Mouse (Mus musculus): ENCODE data around the gene Pkn3. TPM values are rescaled to one million over a fixed set of nuclear protein-coding genes. Genes with fewer than 3 reads are reported as not detected.
A peak's percentile ranks its signal among the peaks of the same experiment; 100 is the strongest.

Pkn3 gene
- polyA plus RNA-seq, 1 experiment from 2014 or later, result 12.1 TPM

DNA sequence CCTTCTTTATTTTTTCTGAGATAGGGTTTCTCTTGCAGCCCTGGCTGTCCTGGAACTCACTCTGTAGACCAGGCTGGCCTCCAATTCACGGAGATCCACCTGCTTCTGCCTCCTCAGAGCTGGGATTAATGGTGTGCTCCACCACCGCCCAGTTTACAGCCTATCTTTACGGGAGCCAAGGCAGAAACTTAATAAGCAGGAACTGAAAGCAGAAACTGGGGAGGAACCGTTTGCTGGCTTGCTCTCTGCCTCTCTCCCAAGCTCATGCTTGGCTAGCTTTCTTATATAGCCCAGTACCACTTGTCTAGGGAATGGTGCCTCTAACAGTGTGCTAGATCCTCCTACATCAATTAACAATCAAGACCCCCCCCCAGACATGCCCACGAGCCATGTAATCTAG lies 6.6 kb downstream of the Pkn3 start:
- DNase-seq (ENCODE audit: low spot score), result no peak
- Histone ChIP-seq H3K4me3 (ENCODE audit: low read depth, low read length) (no peak overlapping the region), H3K4me1 (replicated peaks; ENCODE audit: control insufficient read depth, insufficient read depth, low read length) (peaks cover 2% of the 10 kb centered on the region; the same call in 1 of the 2 replicates), H3K9me3 (ENCODE audit: control insufficient read depth, low read length) (no peaks in the 10 kb centered on the region), H3K9ac (ENCODE audit: low read length) (no peak overlapping the region), H3K27ac (ENCODE audit: low read depth, low read length) (no peak overlapping the region), H3K27me3 (ENCODE audit: control insufficient read depth, insufficient read depth, low read length) (no peaks in the 10 kb centered on the region), H3K4me2 (ENCODE audit: low read depth, low read length, severe bottlenecking) (no peak overlapping the region; the same call in 1 of the 2 replicates), H3K36me3 (ENCODE audit: control insufficient read depth, insufficient read depth, low read length) (no peaks in the 10 kb centered on the region)
- WGBS, result 61% methylated on average over 5 of the region's 5 CpGs
- no peak for ATAC-seq (replicated peaks; ENCODE audit: low FRiP score)

DNA sequence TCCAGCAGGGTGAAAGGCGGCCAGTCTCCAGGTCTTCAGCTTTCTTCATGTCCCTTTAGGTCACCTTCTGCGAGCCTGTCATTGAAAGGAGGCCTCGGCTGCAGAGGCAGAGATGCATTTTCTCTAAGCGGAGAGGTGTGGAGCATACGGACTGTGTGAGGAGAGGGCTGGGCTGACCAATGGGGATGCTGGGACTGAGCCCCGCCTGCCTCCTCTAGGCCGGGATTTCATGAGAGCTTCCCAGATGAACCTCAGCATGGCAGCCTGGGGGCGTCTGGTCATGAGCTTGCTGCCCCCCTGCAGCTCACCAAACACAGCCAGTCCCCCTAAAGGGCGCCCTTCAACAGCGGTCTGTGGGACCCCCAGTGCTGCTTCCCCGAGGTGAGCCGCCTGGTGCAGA lies 7.1 kb downstream of the Pkn3 start:
- no peak for DNase-seq (ENCODE audit: low spot score)
- peak overlapping the region; percentile 27; the same call in 1 of the 2 replicates for H3K4me2 ChIP-seq (ENCODE audit: low read depth, low read length, severe bottlenecking)
- no peaks in the 10 kb centered on the region for H3K36me3 ChIP-seq (ENCODE audit: control insufficient read depth, insufficient read depth, low read length)
- H3K9me3 ChIP-seq (ENCODE audit: control insufficient read depth, low read length), result no peaks in the 10 kb centered on the region
- peaks cover 2% of the 10 kb centered on the region; the same call in 1 of the 2 replicates for H3K4me1 ChIP-seq (replicated peaks; ENCODE audit: control insufficient read depth, insufficient read depth, low read length)
- 11% methylated on average over 12 of the region's 12 CpGs for WGBS
- peak overlapping the region; percentile 37 for H3K9ac ChIP-seq (ENCODE audit: low read length)
- ATAC-seq (replicated peaks; ENCODE audit: low FRiP score), result no peak
- no peak overlapping the region for H3K4me3 ChIP-seq (ENCODE audit: low read depth, low read length)
- no peak overlapping the region for H3K27ac ChIP-seq (ENCODE audit: low read depth, low read length)
- H3K27me3 ChIP-seq (ENCODE audit: control insufficient read depth, insufficient read depth, low read length), result no peaks in the 10 kb centered on the region

DNA sequence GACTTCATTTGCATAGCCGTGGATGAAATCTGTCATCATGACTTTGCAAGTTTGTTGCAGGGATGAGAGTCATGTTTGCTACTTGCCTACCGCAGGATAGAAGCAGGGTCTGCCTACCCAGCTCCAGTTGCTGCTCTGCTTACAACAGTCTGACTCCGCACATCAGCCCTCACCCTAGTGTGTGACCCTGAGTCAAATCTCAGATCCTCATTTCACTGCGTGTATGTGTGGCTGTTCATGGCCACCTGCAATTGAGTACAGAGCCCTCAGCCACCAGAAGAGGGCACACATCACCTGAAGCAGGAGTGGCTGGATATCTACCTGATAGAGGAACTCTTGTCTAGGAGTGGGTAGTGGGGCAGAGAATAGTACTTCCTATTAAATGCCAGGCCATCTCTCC lies 9.8 kb downstream of the Pkn3 start:
- H3K4me2 ChIP-seq (ENCODE audit: low read depth, low read length, severe bottlenecking), result no peak overlapping the region
- ATAC-seq (replicated peaks; ENCODE audit: low FRiP score) (no peak), DNase-seq (ENCODE audit: low spot score) (no peak)
- no peak overlapping the region for H3K27ac ChIP-seq (ENCODE audit: low read depth, low read length)
- H3K36me3 ChIP-seq (ENCODE audit: control insufficient read depth, insufficient read depth, low read length), result no peaks in the 10 kb centered on the region
- H3K4me3 ChIP-seq (ENCODE audit: low read depth, low read length), result no peak overlapping the region
- no peak overlapping the region for H3K9ac ChIP-seq (ENCODE audit: low read length)
- 88% methylated on average over 4 of the region's 4 CpGs for WGBS
- H3K27me3 ChIP-seq (ENCODE audit: control insufficient read depth, insufficient read depth, low read length), result no peaks in the 10 kb centered on the region
- H3K4me1 ChIP-seq (replicated peaks; ENCODE audit: control insufficient read depth, insufficient read depth, low read length), result peaks cover 2% of the 10 kb centered on the region; the same call in 1 of the 2 replicates
- H3K9me3 ChIP-seq (ENCODE audit: control insufficient read depth, low read length), result no peaks in the 10 kb centered on the region

DNA sequence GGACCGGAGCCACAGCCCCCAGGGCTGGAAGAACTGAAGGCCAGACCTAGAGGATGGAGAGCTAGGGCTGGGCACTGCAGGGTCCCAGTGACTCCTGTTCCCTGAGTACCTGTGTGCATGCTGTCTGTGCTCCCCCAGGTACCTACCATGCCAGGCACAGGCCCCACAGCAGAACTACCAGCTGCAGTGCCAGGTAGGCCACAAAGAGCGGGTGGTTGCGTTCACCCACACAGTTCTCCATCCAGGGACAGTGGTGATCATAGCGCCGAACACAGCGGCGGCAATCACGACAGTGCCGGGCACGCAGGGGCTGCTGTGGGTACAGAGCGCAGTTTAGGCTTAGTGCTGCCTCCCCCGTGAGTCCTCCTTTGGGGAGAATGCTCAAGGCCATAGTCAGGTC lies 14.0 kb downstream of the Pkn3 start:
- H3K9me3 ChIP-seq (ENCODE audit: control insufficient read depth, low read length), result no peaks in the 10 kb centered on the region
- ATAC-seq (replicated peaks; ENCODE audit: low FRiP score) (no peak), DNase-seq (ENCODE audit: low spot score) (no peak)
- no peaks in the 10 kb centered on the region for H3K36me3 ChIP-seq (ENCODE audit: control insufficient read depth, insufficient read depth, low read length)
- no peak overlapping the region for H3K4me3 ChIP-seq (ENCODE audit: low read depth, low read length)
- H3K27me3 ChIP-seq (ENCODE audit: control insufficient read depth, insufficient read depth, low read length), result no peaks in the 10 kb centered on the region
- H3K9ac ChIP-seq (ENCODE audit: low read length), result no peak overlapping the region
- H3K27ac ChIP-seq (ENCODE audit: low read depth, low read length), result no peak overlapping the region
- 92% methylated on average over 12 of the region's 12 CpGs for WGBS
- no peak overlapping the region for H3K4me2 ChIP-seq (ENCODE audit: low read depth, low read length, severe bottlenecking)
- peaks cover 4% of the 10 kb centered on the region; the same call in 1 of the 2 replicates for H3K4me1 ChIP-seq (replicated peaks; ENCODE audit: control insufficient read depth, insufficient read depth, low read length)

DNA sequence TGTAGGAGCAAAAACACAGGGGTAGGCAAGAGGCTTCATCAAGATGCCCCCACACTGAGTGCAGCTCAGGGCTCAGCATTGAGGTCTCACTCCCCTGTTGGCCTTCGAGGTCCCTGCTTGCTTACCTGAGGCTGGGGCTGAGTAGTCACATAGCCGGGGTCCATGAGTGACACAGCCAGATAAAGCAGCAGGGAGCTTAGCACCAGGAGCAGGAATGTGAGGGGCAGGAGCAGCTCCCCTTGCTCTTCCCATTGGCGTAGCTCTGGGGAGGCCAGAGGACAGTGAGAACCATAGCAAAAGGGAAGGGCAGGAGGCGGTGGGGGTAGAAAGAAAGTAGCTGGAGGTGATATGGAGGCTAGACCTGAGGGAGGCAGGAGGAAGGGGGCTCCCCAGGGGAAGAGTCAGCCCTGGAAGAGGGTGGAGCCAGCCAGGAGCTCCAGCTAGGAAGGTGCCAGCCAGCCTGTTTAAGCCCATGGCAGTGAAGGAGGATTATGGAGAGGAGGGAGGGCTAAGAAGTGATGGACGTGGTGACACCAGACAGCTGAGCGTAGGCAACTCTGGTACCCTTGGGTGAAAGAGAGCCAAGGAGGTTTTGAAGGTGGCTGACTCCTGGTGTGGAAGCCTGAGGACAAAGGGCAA lies 14.9 kb downstream of the Pkn3 start:
- H3K27ac ChIP-seq (ENCODE audit: low read depth, low read length), result no peak overlapping the region
- ATAC-seq (replicated peaks; ENCODE audit: low FRiP score) (no peak), DNase-seq (ENCODE audit: low spot score) (no peak)
- no peaks in the 10 kb centered on the region for H3K27me3 ChIP-seq (ENCODE audit: control insufficient read depth, insufficient read depth, low read length)
- H3K9ac ChIP-seq (ENCODE audit: low read length), result no peak overlapping the region
- no peaks in the 10 kb centered on the region for H3K36me3 ChIP-seq (ENCODE audit: control insufficient read depth, insufficient read depth, low read length)
- peak overlapping the region; percentile 75; the same call in 1 of the 2 replicates for H3K4me2 ChIP-seq (ENCODE audit: low read depth, low read length, severe bottlenecking)
- H3K9me3 ChIP-seq (ENCODE audit: control insufficient read depth, low read length), result no peaks in the 10 kb centered on the region
- H3K4me3 ChIP-seq (ENCODE audit: low read depth, low read length), result peak overlapping the region; percentile 58
- 43% methylated on average over 6 of the region's 6 CpGs for WGBS
- peaks cover 4% of the 10 kb centered on the region; the same call in 1 of the 2 replicates for H3K4me1 ChIP-seq (replicated peaks; ENCODE audit: control insufficient read depth, insufficient read depth, low read length)

DNA sequence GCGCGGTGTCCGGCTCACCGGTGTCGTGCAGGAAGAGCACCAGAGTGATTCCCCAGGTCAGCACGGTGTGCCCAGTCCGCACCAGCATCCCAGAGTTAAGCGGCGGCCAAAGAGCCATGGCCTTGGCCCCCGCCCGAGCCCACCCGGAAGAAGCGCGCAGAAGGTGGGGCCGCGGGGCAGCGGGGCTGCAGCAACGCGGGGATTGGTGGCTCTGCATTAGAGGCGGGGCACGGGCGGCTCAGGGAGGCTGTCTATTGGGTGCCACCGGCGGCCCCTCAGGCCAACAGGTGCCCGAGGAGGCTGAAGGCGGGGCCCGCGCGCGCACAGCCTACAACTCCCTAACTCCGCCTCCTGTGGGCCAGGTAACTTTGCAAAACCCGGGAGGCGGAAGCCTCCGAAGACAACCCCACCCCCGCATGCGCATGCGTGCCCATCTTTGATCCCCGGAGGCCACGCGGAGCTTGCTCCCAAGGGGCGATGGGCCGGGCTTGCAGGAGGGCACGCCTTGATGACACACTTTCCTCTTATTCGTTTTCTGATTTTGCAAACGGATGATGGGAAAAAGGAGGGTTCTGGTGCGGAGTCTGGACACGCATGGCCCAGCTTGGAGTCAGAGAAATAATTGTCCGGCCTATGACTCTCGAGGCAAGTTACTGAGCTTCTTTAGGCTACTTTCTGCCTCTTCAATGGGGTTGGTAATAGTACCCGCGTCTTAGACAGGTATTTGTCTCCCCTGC lies 16.2 kb downstream of the Pkn3 start, which contains the start of gene Zdhhc12:
TSS of gene Zdhhc12 (minus strand) at position 178 of the 737 bp plus-strand sequence.
- H3K27me3 ChIP-seq (ENCODE audit: control insufficient read depth, insufficient read depth, low read length), result no peaks in the 10 kb centered on the region
- 0% methylated on average over 50 of the region's 51 CpGs for WGBS
- peaks cover 4% of the 10 kb centered on the region; the same call in 1 of the 2 replicates for H3K4me1 ChIP-seq (replicated peaks; ENCODE audit: control insufficient read depth, insufficient read depth, low read length)
- H3K4me2 ChIP-seq (ENCODE audit: low read depth, low read length, severe bottlenecking), result peak within 1 kb of the TSS; percentile 75
- peak within 1 kb of the TSS; percentile 38; the same call in 1 of the 2 replicates for H3K27ac ChIP-seq (ENCODE audit: low read depth, low read length)
- peak; percentile 98 for DNase-seq (ENCODE audit: low spot score)
- H3K36me3 ChIP-seq (ENCODE audit: control insufficient read depth, insufficient read depth, low read length), result no peaks in the 10 kb centered on the region
- no peaks in the 10 kb centered on the region for H3K9me3 ChIP-seq (ENCODE audit: control insufficient read depth, low read length)
- ATAC-seq (replicated peaks; ENCODE audit: low FRiP score), result peak; percentile 97
- H3K4me3 ChIP-seq (ENCODE audit: low read depth, low read length), result peak within 1 kb of the TSS; percentile 58
- peak within 1 kb of the TSS; percentile 70 for H3K9ac ChIP-seq (ENCODE audit: low read length)

DNA sequence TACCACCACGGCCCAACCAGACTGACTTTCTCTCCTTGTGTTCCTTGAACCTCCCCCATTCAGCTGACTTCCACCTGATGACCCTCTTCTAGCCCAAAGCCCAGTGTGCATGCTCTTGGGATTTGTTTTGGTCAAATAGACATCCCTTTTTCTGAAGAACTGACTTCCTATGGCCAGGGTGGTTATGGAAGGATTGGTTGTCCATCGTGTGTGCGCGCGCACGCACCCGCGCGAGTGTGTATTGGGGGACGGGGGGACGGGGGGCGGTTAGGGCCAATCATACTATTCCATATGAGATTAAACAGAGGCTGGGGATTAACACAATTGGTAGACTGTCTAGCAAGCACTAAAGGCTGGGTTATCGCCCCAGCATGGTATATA lies 16.7 kb downstream of the Pkn3 start:
- H3K27ac ChIP-seq (ENCODE audit: low read depth, low read length), result peak overlapping the region; percentile 38; the same call in 1 of the 2 replicates
- WGBS, result 4% methylated on average over 13 of the region's 13 CpGs

DNA sequence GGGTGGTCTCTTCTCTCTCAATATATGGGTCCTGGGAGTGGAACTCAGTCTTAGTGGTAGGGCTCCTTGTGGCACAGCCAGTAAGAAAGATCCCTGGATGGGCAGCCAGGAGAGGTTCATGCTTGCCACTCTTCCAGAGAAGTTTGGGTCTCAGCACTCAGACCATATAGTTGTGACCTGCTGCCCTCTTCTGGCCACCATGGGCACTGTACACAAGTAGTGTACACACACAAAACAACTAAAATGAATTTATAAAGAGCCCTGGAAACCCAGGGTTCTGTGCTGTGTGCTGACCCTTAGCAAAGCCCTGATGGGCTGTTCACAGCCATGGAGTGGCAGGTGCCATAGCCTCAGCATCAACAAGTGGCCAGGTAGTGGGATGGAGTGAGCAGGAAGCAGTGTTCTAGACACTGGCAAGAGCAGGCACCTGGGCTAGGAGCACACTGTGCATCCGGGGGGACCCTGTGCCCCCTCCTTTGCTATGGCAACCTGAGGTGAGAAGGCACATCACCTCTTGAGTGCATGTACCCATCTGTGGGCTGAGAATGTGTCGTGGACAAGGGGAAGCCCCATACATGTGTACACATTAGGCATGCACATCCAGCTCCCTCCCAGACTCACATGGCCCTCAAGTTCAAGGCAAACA lies 18.5 kb downstream of the Pkn3 start:
- ATAC-seq (replicated peaks; ENCODE audit: low FRiP score) (no peak), DNase-seq (ENCODE audit: low spot score) (peak; percentile 70)
- no peaks in the 10 kb centered on the region for H3K36me3 ChIP-seq (ENCODE audit: control insufficient read depth, insufficient read depth, low read length)
- no peak overlapping the region for H3K4me3 ChIP-seq (ENCODE audit: low read depth, low read length)
- no peaks in the 10 kb centered on the region for H3K9me3 ChIP-seq (ENCODE audit: control insufficient read depth, low read length)
- H3K27me3 ChIP-seq (ENCODE audit: control insufficient read depth, insufficient read depth, low read length), result no peaks in the 10 kb centered on the region
- peaks cover 4% of the 10 kb centered on the region; the same call in 1 of the 2 replicates for H3K4me1 ChIP-seq (replicated peaks; ENCODE audit: control insufficient read depth, insufficient read depth, low read length)
- H3K4me2 ChIP-seq (ENCODE audit: low read depth, low read length, severe bottlenecking), result no peak overlapping the region
- H3K9ac ChIP-seq (ENCODE audit: low read length), result no peak overlapping the region
- 71% methylated on average over 2 of the region's 2 CpGs for WGBS
- no peak overlapping the region for H3K27ac ChIP-seq (ENCODE audit: low read depth, low read length)

More for the DNA sequence above, 16.7 kb downstream of the Pkn3 start:
- Histone ChIP-seq H3K27me3 (ENCODE audit: control insufficient read depth, insufficient read depth, low read length) (no peaks in the 10 kb centered on the region), H3K4me2 (ENCODE audit: low read depth, low read length, severe bottlenecking) (peak overlapping the region; percentile 75), H3K4me3 (ENCODE audit: low read depth, low read length) (peak overlapping the region; percentile 58), H3K36me3 (ENCODE audit: control insufficient read depth, insufficient read depth, low read length) (no peaks in the 10 kb centered on the region), H3K9me3 (ENCODE audit: control insufficient read depth, low read length) (no peaks in the 10 kb centered on the region), H3K9ac (ENCODE audit: low read length) (peak overlapping the region; percentile 64), H3K4me1 (replicated peaks; ENCODE audit: control insufficient read depth, insufficient read depth, low read length) (peaks cover 4% of the 10 kb centered on the region; the same call in 1 of the 2 replicates)
- no peak for DNase-seq (ENCODE audit: low spot score)
- no peak for ATAC-seq (replicated peaks; ENCODE audit: low FRiP score)

Measured in forebrain, embryonic 11.5 days (tissue).